Mouse (Mus musculus): ENCODE measurements at regions not wholly inside any gene's neighbourhood (a gene's known extent, or its start where the extent isn't known, plus 50 kb on each side); places are given as distances from the start of the nearest gene placed in this dataset.
"Not testable (repeated sequence)": the region's sequence is repeated elsewhere in the genome, so short reads cannot be mapped to it uniquely, and the experiment has no call there.

GRCm38 (mm10) chr11:10051584-10052210 lies 860.0 kb downstream of the Abca13 start:
- Histone ChIP-seq H3K4me2 (replicated peaks) (no peak overlapping the region), H3K27ac (no peak overlapping the region), H3K27me3 (ENCODE audit: control insufficient read depth, insufficient read depth, low read length) (no peaks in the 10 kb centered on the region), H3K4me3 (replicated peaks; ENCODE audit: low read length) (no peak overlapping the region), H3K9ac (no peak overlapping the region), H3K36me3 (replicated peaks; ENCODE audit: control insufficient read depth, insufficient read depth) (no peaks in the 10 kb centered on the region), H3K9me3 (ENCODE audit: control insufficient read depth, low read length) (no peaks in the 10 kb centered on the region), H3K4me1 (replicated peaks; ENCODE audit: control insufficient read depth, insufficient read depth, low read length) (no peaks in the 10 kb centered on the region)
- no peak for ATAC-seq (ENCODE audit: low FRiP score)
- DNase-seq (ENCODE audit: low spot score): no peak
- WGBS: 54% methylated on average over 2 of the region's 2 CpGs

- DNase-seq (ENCODE audit: low spot score) (no peak), ATAC-seq (ENCODE audit: low FRiP score) (no peak)
- Histone ChIP-seq H3K27me3 (ENCODE audit: control insufficient read depth, insufficient read depth, low read length) (no peaks in the 10 kb centered on the region), H3K36me3 (replicated peaks; ENCODE audit: control insufficient read depth, insufficient read depth) (no peaks in the 10 kb centered on the region), H3K4me3 (replicated peaks; ENCODE audit: low read length) (no peak overlapping the region), H3K9ac (no peak overlapping the region), H3K9me3 (ENCODE audit: control insufficient read depth, low read length) (no peaks in the 10 kb centered on the region), H3K27ac (no peak overlapping the region), H3K4me2 (replicated peaks) (no peak overlapping the region), H3K4me1 (replicated peaks; ENCODE audit: control insufficient read depth, insufficient read depth, low read length) (no peaks in the 10 kb centered on the region)
- WGBS: 82% methylated on average over 2 of the region's 2 CpGs
Observed at GRCm38 (mm10) chr11:10071881-10072280, 880.1 kb downstream of the Abca13 start.

GRCm38 (mm10) chr11:10087939-10088338 lies 896.2 kb downstream of the Abca13 start:
- Histone ChIP-seq H3K27ac (no peak overlapping the region), H3K4me2 (replicated peaks) (no peak overlapping the region), H3K9me3 (ENCODE audit: control insufficient read depth, low read length) (no peaks in the 10 kb centered on the region), H3K4me1 (replicated peaks; ENCODE audit: control insufficient read depth, insufficient read depth, low read length) (no peaks in the 10 kb centered on the region), H3K36me3 (replicated peaks; ENCODE audit: control insufficient read depth, insufficient read depth) (no peaks in the 10 kb centered on the region), H3K9ac (no peak overlapping the region), H3K27me3 (ENCODE audit: control insufficient read depth, insufficient read depth, low read length) (no peaks in the 10 kb centered on the region), H3K4me3 (replicated peaks; ENCODE audit: low read length) (no peak overlapping the region)
- no peak for ATAC-seq (ENCODE audit: low FRiP score)
- no peak for DNase-seq (ENCODE audit: low spot score)
- WGBS: 77% methylated on average over 4 of the region's 4 CpGs

- not testable (repeated sequence) for DNase-seq (ENCODE audit: low spot score); H3K4me1 ChIP-seq (replicated peaks; ENCODE audit: control insufficient read depth, insufficient read depth, low read length); H3K9me3 ChIP-seq (ENCODE audit: control insufficient read depth, low read length); H3K4me2 ChIP-seq (replicated peaks); H3K36me3 ChIP-seq (replicated peaks; ENCODE audit: control insufficient read depth, insufficient read depth); H3K27me3 ChIP-seq (ENCODE audit: control insufficient read depth, insufficient read depth, low read length); ATAC-seq (ENCODE audit: low FRiP score); H3K9ac ChIP-seq; H3K4me3 ChIP-seq (replicated peaks; ENCODE audit: low read length); H3K27ac ChIP-seq
- 88% methylated on average over 8 of the region's 8 CpGs for WGBS
Observed at GRCm38 (mm10) chr11:10102314-10102713, 910.6 kb downstream of the Abca13 start.

GRCm38 (mm10) chr11:10105077-10105476 lies 913.3 kb downstream of the Abca13 start:
- Histone ChIP-seq H3K9me3 (ENCODE audit: control insufficient read depth, low read length) (no peaks in the 10 kb centered on the region), H3K27ac (no peak overlapping the region), H3K4me2 (replicated peaks) (no peak overlapping the region), H3K4me1 (replicated peaks; ENCODE audit: control insufficient read depth, insufficient read depth, low read length) (no peaks in the 10 kb centered on the region), H3K4me3 (replicated peaks; ENCODE audit: low read length) (no peak overlapping the region), H3K27me3 (ENCODE audit: control insufficient read depth, insufficient read depth, low read length) (no peaks in the 10 kb centered on the region), H3K9ac (no peak overlapping the region), H3K36me3 (replicated peaks; ENCODE audit: control insufficient read depth, insufficient read depth) (no peaks in the 10 kb centered on the region)
- DNase-seq (ENCODE audit: low spot score): no peak
- ATAC-seq (ENCODE audit: low FRiP score): no peak
- WGBS: 84% methylated on average over 2 of the region's 2 CpGs

- H3K36me3 ChIP-seq (replicated peaks; ENCODE audit: control insufficient read depth, insufficient read depth): no peaks in the 10 kb centered on the region
- ATAC-seq (ENCODE audit: low FRiP score): no peak
- H3K9me3 ChIP-seq (ENCODE audit: control insufficient read depth, low read length): 0 out of 2 replicates have a peak, but pooled peaks cover 7% of the 10 kb centered on the region
- H3K4me1 ChIP-seq (replicated peaks; ENCODE audit: control insufficient read depth, insufficient read depth, low read length): no peaks in the 10 kb centered on the region
- no peak overlapping the region for H3K9ac ChIP-seq
- DNase-seq (ENCODE audit: low spot score): no peak
- no peak overlapping the region for H3K4me2 ChIP-seq (replicated peaks)
- H3K27me3 ChIP-seq (ENCODE audit: control insufficient read depth, insufficient read depth, low read length): no peaks in the 10 kb centered on the region
- H3K27ac ChIP-seq: no peak overlapping the region
- no peak overlapping the region for H3K4me3 ChIP-seq (replicated peaks; ENCODE audit: low read length)
Observed at GRCm38 (mm10) chr11:10142161-10142560, 950.4 kb downstream of the Abca13 start.

GRCm38 (mm10) chr11:10149160-10149559 lies 957.4 kb downstream of the Abca13 start:
- Histone ChIP-seq H3K27me3 (ENCODE audit: control insufficient read depth, insufficient read depth, low read length) (no peaks in the 10 kb centered on the region), H3K36me3 (replicated peaks; ENCODE audit: control insufficient read depth, insufficient read depth) (no peaks in the 10 kb centered on the region), H3K9me3 (ENCODE audit: control insufficient read depth, low read length) (no peaks in the 10 kb centered on the region), H3K4me3 (replicated peaks; ENCODE audit: low read length) (no peak overlapping the region), H3K27ac (no peak overlapping the region), H3K9ac (no peak overlapping the region), H3K4me2 (replicated peaks) (no peak overlapping the region), H3K4me1 (replicated peaks; ENCODE audit: control insufficient read depth, insufficient read depth, low read length) (no peaks in the 10 kb centered on the region)
- DNase-seq (ENCODE audit: low spot score) (no peak), ATAC-seq (ENCODE audit: low FRiP score) (no peak)
- WGBS: 81% methylated on average over 1 of the region's 1 CpGs

- ATAC-seq (ENCODE audit: low FRiP score): no peak
Observed at GRCm38 (mm10) chr11:10153836-10154235, 960.2 kb upstream of the Vwc2 start.

GRCm38 (mm10) chr11:10193738-10194137 lies 920.3 kb upstream of the Vwc2 start:
- no peaks in the 10 kb centered on the region for H3K4me1 ChIP-seq (replicated peaks; ENCODE audit: control insufficient read depth, insufficient read depth, low read length)
- no peak overlapping the region for H3K4me3 ChIP-seq (replicated peaks; ENCODE audit: low read length)
- no peak overlapping the region for H3K27ac ChIP-seq
- DNase-seq (ENCODE audit: low spot score): no peak
- 66% methylated on average over 3 of the region's 3 CpGs for WGBS
- ATAC-seq (ENCODE audit: low FRiP score): no peak
- no peaks in the 10 kb centered on the region for H3K9me3 ChIP-seq (ENCODE audit: control insufficient read depth, low read length)
- no peaks in the 10 kb centered on the region for H3K27me3 ChIP-seq (ENCODE audit: control insufficient read depth, insufficient read depth, low read length)
- H3K4me2 ChIP-seq (replicated peaks): no peak overlapping the region
- H3K9ac ChIP-seq: no peak overlapping the region
- H3K36me3 ChIP-seq (replicated peaks; ENCODE audit: control insufficient read depth, insufficient read depth): no peaks in the 10 kb centered on the region

More at GRCm38 (mm10) chr11:10153836-10154235, 960.2 kb upstream of the Vwc2 start:
- no peaks in the 10 kb centered on the region for H3K36me3 ChIP-seq (replicated peaks; ENCODE audit: control insufficient read depth, insufficient read depth)
- H3K4me3 ChIP-seq (replicated peaks; ENCODE audit: low read length): no peak overlapping the region
- H3K9ac ChIP-seq: no peak overlapping the region
- no peaks in the 10 kb centered on the region for H3K27me3 ChIP-seq (ENCODE audit: control insufficient read depth, insufficient read depth, low read length)
- H3K4me2 ChIP-seq (replicated peaks): no peak overlapping the region
- no peaks in the 10 kb centered on the region for H3K4me1 ChIP-seq (replicated peaks; ENCODE audit: control insufficient read depth, insufficient read depth, low read length)
- no peaks in the 10 kb centered on the region for H3K9me3 ChIP-seq (ENCODE audit: control insufficient read depth, low read length)
- no peak overlapping the region for H3K27ac ChIP-seq
- DNase-seq (ENCODE audit: low spot score): no peak

- Histone ChIP-seq H3K9me3 (ENCODE audit: control insufficient read depth, low read length) (no peaks in the 10 kb centered on the region), H3K4me1 (replicated peaks; ENCODE audit: control insufficient read depth, insufficient read depth, low read length) (no peaks in the 10 kb centered on the region), H3K4me2 (replicated peaks) (no peak overlapping the region), H3K27me3 (ENCODE audit: control insufficient read depth, insufficient read depth, low read length) (no peaks in the 10 kb centered on the region), H3K4me3 (replicated peaks; ENCODE audit: low read length) (no peak overlapping the region), H3K27ac (no peak overlapping the region), H3K36me3 (replicated peaks; ENCODE audit: control insufficient read depth, insufficient read depth) (no peaks in the 10 kb centered on the region), H3K9ac (no peak overlapping the region)
- ATAC-seq (ENCODE audit: low FRiP score) (no peak), DNase-seq (ENCODE audit: low spot score) (no peak)
- WGBS: 87% methylated on average over 2 of the region's 2 CpGs
Observed at GRCm38 (mm10) chr11:10194774-10195173, 919.2 kb upstream of the Vwc2 start.

All from hindbrain, embryonic 14.5 days (tissue).